Mouse (Mus musculus) fat pad, adult 2 months (tissue): ENCODE data around the gene Gm20509.
"Not testable (repeated sequence)": the region's sequence is repeated elsewhere in the genome, so short reads cannot be mapped to it uniquely, and the experiment has no call there.

Experiments
- DNase-seq: peaks from one replicate; pipeline ENCODE4 v3.0.0-alpha.2; 2011; ENCODE audit warnings: low read depth, low spot score; ENCODE audit errors: extremely low read depth

Gene Gm20509

GRCm38 (mm10) chr9:73097898-73098297 lies 4.4 kb upstream of the Gm20509 start:
- DNase-seq = no peak

- DNase-seq = no peak
These were observed 734 bp upstream of the Gm20509 start, which contains the start of gene Khdc3 for GRCm38 (mm10) chr9:73101536-73101935. Gene Khdc3 (plus strand): TSS chr9:73101836.

GRCm38 (mm10) chr9:73103159-73103879 lies 1.0 kb downstream of the Gm20509 start:
- DNase-seq = no peak

- no peak for DNase-seq
These were observed 1.6 kb downstream of the Gm20509 start for GRCm38 (mm10) chr9:73103880-73104198.

GRCm38 (mm10) chr9:73105141-73105540 lies 2.9 kb downstream of the Gm20509 start:
- no peak for DNase-seq

- DNase-seq = no peak
These were observed 3.5 kb downstream of the Gm20509 start for GRCm38 (mm10) chr9:73105771-73106170.

- peak; percentile 39 for DNase-seq
These were observed 10.9 kb downstream of the Gm20509 start, which contains the start of gene Rsl24d1 for GRCm38 (mm10) chr9:73112919-73113906. Gene Rsl24d1 (plus strand): TSS chr9:73113426.

GRCm38 (mm10) chr9:73116704-73117103 lies 14.4 kb downstream of the Gm20509 start:
- not testable (repeated sequence) for DNase-seq

- DNase-seq = no peak
These were observed 15.7 kb downstream of the Gm20509 start for GRCm38 (mm10) chr9:73118012-73118411.

GRCm38 (mm10) chr9:73121735-73122134 lies 19.5 kb downstream of the Gm20509 start:
- no peak for DNase-seq

- no peak for DNase-seq
These were observed 22.8 kb downstream of the Gm20509 start for GRCm38 (mm10) chr9:73125043-73125570.

- no peak for DNase-seq
These were observed 25.2 kb downstream of the Gm20509 start for GRCm38 (mm10) chr9:73127457-73127856.

GRCm38 (mm10) chr9:73129875-73130274 lies 27.6 kb downstream of the Gm20509 start:
- no peak for DNase-seq

- DNase-seq = no peak
These were observed 28.3 kb downstream of the Gm20509 start for GRCm38 (mm10) chr9:73130529-73130928.

- DNase-seq = no peak
These were observed 35.1 kb downstream of the Gm20509 start for GRCm38 (mm10) chr9:73137341-73137886.

GRCm38 (mm10) chr9:73154347-73154746 lies 52.1 kb downstream of the Gm20509 start:
- no peak for DNase-seq

GRCm38 (mm10) chr9:73157968-73158367 lies 55.7 kb downstream of the Gm20509 start:
- no peak for DNase-seq

GRCm38 (mm10) chr9:73159265-73159664 lies 57.0 kb downstream of the Gm20509 start:
- DNase-seq = no peak

- no peak for DNase-seq
These were observed 60.5 kb downstream of the Gm20509 start for GRCm38 (mm10) chr9:73162571-73163333.

GRCm38 (mm10) chr9:73165631-73166030 lies 63.4 kb downstream of the Gm20509 start:
- DNase-seq = no peak
